Mouse (Mus musculus) thymus, adult 2 months (tissue): ENCODE measurements around the gene Pld6. TPM values are rescaled to one million over a fixed set of nuclear protein-coding genes. Genes with fewer than 3 reads are reported as not detected.

Experiments
- DNase-seq: peaks from one replicate; pipeline ENCODE4 v3.0.0; 2021
- H3K27ac ChIP-seq: fragments of 200-500 bp; 2 replicates; pipeline ENCODE4 v1.5.1; 2012; ENCODE audit warnings: low read length, control low read depth; ENCODE audit not compliant: control insufficient read depth, insufficient read depth
- H3K27me3 ChIP-seq: fragments of 200-500 bp; 2 replicates; pipeline ENCODE4 v1.6.1; 2012; ENCODE audit warnings: mild to moderate bottlenecking, low read length, moderate library complexity, mixed read lengths; ENCODE audit not compliant: control insufficient read depth, insufficient read depth
- H3K36me3 ChIP-seq: fragments of 200-500 bp; 2 replicates; pipeline ENCODE4 v1.6.1; 2012; ENCODE audit warnings: mild to moderate bottlenecking, low read length, moderate library complexity; ENCODE audit not compliant: control insufficient read depth, insufficient read depth
- H3K4me1 ChIP-seq: fragments of 200-500 bp; replicated peaks from 2 replicates; pipeline ENCODE4 v1.6.1; 2012; ENCODE audit warnings: low read length; ENCODE audit not compliant: control insufficient read depth, insufficient read depth
- H3K4me3 ChIP-seq: fragments of 200-500 bp; 2 replicates; pipeline ENCODE4 v1.5.1; 2012; ENCODE audit warnings: mild to moderate bottlenecking, low read length, control low read depth, moderate library complexity; ENCODE audit not compliant: control insufficient read depth, insufficient read depth
- CTCF ChIP-seq: fragments of 200-500 bp; IDR thresholded peaks from 2 replicates; pipeline ENCODE4 v1.5.1; 2012; ENCODE audit warnings: mild to moderate bottlenecking, control low read depth, low read length, moderate library complexity, borderline replicate concordance; ENCODE audit not compliant: control insufficient read depth, poor library complexity, insufficient read depth; ENCODE audit errors: extremely low read depth
- POLR2A ChIP-seq: fragments of 200-500 bp; IDR thresholded peaks from 2 replicates; pipeline ENCODE4 v1.6.1; 2012; ENCODE audit warnings: mild to moderate bottlenecking, low read length, control low read depth, moderate library complexity; ENCODE audit not compliant: control insufficient read depth, poor library complexity, insufficient read depth; ENCODE audit errors: extremely low read depth
- WGBS: fragments of 180-500 bp; shearing (Covaris S2); methylation state at CpG from one replicate; pipeline ENCODE4 v1.1.7; 2018; 5-methylcytosine and 5-hydroxymethylcytosine counted together
- polyA plus RNA-seq: library from polyadenylated mRNA; depleted of rRNA; stranded (reverse); fragments of >200 nt; gene quantifications from 2 replicates; pipeline ENCODE4 v1.2.3, GENCODE M21; 2012

Pld6 gene
- polyA plus RNA-seq, 1 experiment, result 2.0 TPM

DNA sequence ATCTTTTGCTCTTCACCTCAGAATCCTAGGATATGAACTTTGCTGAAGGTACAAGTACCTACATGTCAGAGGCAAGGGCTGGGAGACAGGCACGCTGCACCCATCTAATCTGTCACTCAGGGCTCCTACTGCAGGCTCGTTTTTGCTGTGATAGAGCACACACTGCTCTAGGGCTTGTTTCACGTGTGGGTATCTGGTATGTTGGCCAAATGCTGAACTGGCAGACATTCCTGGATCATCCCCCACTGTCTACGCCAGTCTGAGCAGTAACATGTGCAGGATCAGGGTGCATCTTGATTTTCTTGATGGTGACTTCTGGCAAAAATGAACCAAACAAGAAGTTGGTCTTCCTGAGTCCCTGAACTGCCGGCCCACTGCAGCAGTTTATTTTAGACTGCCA is 10.2 kb downstream of the Pld6 start:
- no peak for DNase-seq
- peaks cover 35% of the 10 kb centered on the region for H3K36me3 ChIP-seq
- no peak for TF ChIP-seq CTCF
- TF ChIP-seq POLR2A, result no peak
- 96% methylated on average over 5 of the region's 5 CpGs for WGBS
- H3K27me3 ChIP-seq, result no peaks in the 10 kb centered on the region
- H3K27ac ChIP-seq, result no peak overlapping the region
- H3K4me3 ChIP-seq, result no peak overlapping the region
- no peaks in the 10 kb centered on the region for H3K4me1 ChIP-seq

DNA sequence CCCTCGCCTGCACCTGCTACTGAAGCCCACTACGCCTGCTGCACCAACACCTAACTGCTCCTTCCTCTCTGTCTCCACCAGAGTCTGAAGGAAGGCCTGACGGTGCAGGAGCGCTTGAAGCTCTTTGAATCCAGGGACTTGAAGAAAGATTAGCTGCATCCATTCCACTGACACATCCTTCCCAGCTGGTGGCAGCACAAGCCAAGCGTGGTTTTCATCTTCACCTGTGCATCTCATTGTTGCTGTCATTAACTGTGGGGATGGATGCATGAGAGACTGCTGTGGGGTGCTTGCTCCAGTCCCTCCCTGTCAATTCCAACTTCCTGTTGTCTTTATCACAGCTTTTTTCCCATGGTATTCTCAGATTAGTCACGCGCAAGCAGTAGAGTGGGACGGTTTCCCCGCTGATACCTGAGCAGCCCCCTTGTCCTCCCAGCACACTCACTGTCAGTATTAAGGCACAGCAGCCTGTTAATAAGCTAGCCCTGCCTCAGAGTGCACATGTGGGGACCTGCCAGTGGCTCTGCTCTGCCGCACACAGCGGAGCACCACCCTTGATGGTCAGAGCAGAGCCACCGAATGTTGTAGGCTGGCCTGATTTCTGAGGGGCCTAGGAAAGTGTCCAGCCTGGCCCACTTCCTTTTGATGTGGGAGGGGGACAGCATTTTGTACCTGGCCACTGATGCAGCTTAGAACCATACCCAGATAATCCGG is 11.9 kb downstream of the Pld6 start:
- H3K27me3 ChIP-seq, result no peaks in the 10 kb centered on the region
- no peak overlapping the region for H3K4me3 ChIP-seq
- H3K36me3 ChIP-seq, result peaks cover 52% of the 10 kb centered on the region
- H3K27ac ChIP-seq, result no peak overlapping the region
- no peak for DNase-seq
- TF ChIP-seq POLR2A (no peak), CTCF (no peak)
- no peaks in the 10 kb centered on the region for H3K4me1 ChIP-seq
- WGBS, result 94% methylated on average over 13 of the region's 13 CpGs

DNA sequence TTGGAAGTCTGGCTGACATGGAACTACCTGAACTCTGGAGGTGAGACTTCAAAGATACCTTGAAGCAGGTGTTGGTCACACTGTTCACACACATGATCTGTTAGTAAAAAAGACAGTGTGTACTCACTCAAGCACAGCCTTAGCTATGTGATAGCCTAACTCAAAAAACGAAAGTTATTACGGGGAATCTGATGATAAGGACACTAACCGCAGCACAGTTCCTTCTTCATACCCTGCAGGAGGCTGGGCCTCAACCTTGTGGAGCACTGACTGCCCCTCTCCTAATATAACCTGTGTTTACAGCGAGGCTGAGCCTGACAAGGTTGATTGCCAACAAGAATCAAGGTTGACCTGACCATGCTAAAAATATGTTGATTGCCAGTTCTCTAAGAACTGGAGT is 12.9 kb downstream of the Pld6 start:
- no peak overlapping the region for H3K4me3 ChIP-seq
- WGBS, result 60% methylated on average over 4 of the region's 4 CpGs
- no peak overlapping the region for H3K27ac ChIP-seq
- H3K36me3 ChIP-seq, result peaks cover 62% of the 10 kb centered on the region
- TF ChIP-seq CTCF, result no peak
- no peak for TF ChIP-seq POLR2A
- DNase-seq, result no peak
- H3K27me3 ChIP-seq, result no peaks in the 10 kb centered on the region
- no peaks in the 10 kb centered on the region for H3K4me1 ChIP-seq

DNA sequence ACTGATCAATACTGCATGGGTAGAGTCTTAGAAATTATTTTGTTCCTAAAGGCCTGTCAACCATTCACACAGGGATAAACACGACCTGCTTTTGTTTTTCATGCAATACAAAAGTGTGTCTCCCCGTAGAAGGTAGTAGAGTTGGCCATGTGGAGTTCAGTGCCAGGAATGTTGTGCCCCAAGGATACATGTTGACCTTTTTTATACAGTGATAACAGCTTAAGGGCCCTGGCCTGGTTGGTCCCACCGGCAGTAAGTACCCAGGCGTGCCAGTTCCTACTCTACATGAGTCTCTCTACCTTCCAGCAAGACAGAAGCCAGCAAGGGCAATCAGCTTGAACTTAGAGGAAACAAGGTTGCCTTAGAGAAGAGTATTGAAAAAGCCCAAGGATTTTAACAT is 14.5 kb downstream of the Pld6 start:
- H3K27me3 ChIP-seq, result no peaks in the 10 kb centered on the region
- H3K27ac ChIP-seq, result no peak overlapping the region
- DNase-seq, result no peak
- H3K4me1 ChIP-seq, result no peaks in the 10 kb centered on the region
- no peak overlapping the region for H3K4me3 ChIP-seq
- H3K36me3 ChIP-seq, result peaks cover 77% of the 10 kb centered on the region
- TF ChIP-seq POLR2A (no peak), CTCF (no peak)
- 99% methylated on average over 4 of the region's 4 CpGs for WGBS

DNA sequence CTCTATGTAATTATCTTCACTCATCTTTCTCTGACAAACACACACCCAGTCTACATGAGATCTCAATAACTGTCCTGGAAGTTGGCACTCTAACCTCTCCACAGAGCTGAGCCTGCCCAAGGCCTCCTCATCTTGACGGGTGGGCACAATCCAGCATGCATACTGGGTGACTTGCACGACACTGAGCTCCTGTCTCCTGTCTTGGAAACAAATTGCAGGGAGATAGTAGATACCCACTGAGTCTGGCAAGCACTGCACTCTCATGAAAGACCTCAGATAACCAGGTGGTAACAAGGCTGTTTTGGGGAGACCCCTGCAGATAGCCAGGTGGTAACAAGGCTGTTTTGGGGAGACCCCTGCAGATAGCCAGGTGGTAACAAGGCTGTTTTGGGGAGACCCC is 15.2 kb downstream of the Pld6 start:
- Histone ChIP-seq H3K27me3 (no peaks in the 10 kb centered on the region), H3K36me3 (peaks cover 81% of the 10 kb centered on the region), H3K4me1 (no peaks in the 10 kb centered on the region), H3K27ac (no peak overlapping the region), H3K4me3 (no peak overlapping the region)
- TF ChIP-seq CTCF (no peak), POLR2A (no peak)
- DNase-seq, result no peak
- WGBS, result 94% methylated on average over 2 of the region's 2 CpGs

DNA sequence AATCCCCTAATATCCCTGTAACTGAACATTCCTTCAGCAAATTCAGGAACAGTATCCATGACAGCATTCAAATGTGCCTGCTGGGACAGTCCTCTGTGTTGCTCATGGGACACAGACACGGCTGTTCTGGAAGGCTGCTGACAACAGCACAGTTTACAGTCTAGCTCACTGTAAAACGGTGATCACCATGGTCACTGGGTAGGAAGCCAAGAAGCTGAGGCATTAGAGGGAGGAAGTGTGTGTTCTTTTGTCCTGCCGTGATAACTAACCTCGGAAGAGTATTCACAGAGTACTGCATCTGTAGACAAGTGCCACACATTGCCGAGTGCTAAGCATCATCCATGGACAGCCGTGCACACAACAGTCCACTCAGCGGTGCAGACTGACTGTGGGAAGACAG is 16.7 kb downstream of the Pld6 start:
- peaks cover 90% of the 10 kb centered on the region for H3K36me3 ChIP-seq
- H3K4me1 ChIP-seq, result no peaks in the 10 kb centered on the region
- H3K4me3 ChIP-seq, result no peak overlapping the region
- no peak overlapping the region for H3K27ac ChIP-seq
- TF ChIP-seq POLR2A (no peak), CTCF (no peak)
- no peak for DNase-seq
- WGBS, result 73% methylated on average over 7 of the region's 7 CpGs
- no peaks in the 10 kb centered on the region for H3K27me3 ChIP-seq

DNA sequence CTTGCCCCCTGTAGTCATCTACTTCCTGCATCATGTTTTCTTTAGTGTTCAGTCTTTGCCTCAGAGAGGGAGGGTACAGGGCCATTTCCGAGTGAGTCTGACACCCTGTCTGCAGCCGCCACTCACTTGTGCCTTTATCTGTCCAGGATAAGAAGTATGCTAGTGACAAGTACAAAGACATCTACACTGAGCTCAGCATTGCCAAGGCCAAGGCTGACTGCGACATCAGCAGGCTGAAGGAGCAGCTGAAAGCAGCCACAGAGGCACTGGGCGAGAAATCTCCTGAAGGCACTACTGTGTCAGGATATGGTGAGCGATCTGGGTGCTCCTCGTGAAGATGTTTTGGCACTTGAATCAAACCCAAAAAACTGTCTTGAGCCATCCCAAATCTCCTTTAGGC is 17.7 kb downstream of the Pld6 start:
- Histone ChIP-seq H3K36me3 (peaks cover 92% of the 10 kb centered on the region), H3K27me3 (no peaks in the 10 kb centered on the region), H3K4me1 (no peaks in the 10 kb centered on the region), H3K27ac (no peak overlapping the region), H3K4me3 (no peak overlapping the region)
- DNase-seq, result no peak
- TF ChIP-seq CTCF (no peak), POLR2A (no peak)
- 95% methylated on average over 6 of the region's 6 CpGs for WGBS
